Mouse (Mus musculus) Patski (cell line): ENCODE data around the gene Kdm1a. TPM values are rescaled to one million over a fixed set of nuclear protein-coding genes. Genes with fewer than 3 reads are reported as not detected.

Experiments used
- ATAC-seq: fragments of 100-300 bp; one replicate; pipeline ENCODE4 v1.8.0; 2021
- CTCF ChIA-PET: fragments of 350-600 bp; sonication (Branson Sonifier 250); formaldehyde crosslinking; loops from one replicate; lab custom pipeline; 2022; ENCODE audit warnings: inconsistent platforms; lab: Charles Lee
- POLR2A ChIA-PET: fragments of 350-600 bp; sonication (Branson Sonifier 250); formaldehyde crosslinking; loops from one replicate; lab custom pipeline; 2022; ENCODE audit warnings: antibody characterized with exemption, inconsistent platforms; lab: Charles Lee
- DNase-seq: peaks from one replicate; pipeline ENCODE4 v3.0.0-alpha.2; 2011; ENCODE audit warnings: low read depth, low spot score
- H3K27me3 ChIP-seq: fragments of 371-371 bp; one replicate; pipeline ENCODE4 v1.5.1; 2021
- CTCF ChIP-seq: fragments of 100-300 bp; IDR thresholded peaks from one replicate; pipeline ENCODE4 v1.5.1; 2021
- in situ Hi-C: fragments of 300-500 bp; cut with MboI; formaldehyde crosslinking; loops from 3 replicates; pipeline ENCODE4 v1.11.1; 2018; ENCODE audit warnings: low pct_unique_long_range_greater_than_20kb, mixed read lengths
- polyA plus RNA-seq: library from polyadenylated mRNA; unstranded; gene quantifications from one replicate; pipeline ENCODE4 v1.2.3, GENCODE M21; 2021

Kdm1a gene
- polyA plus RNA-seq, 1 experiment from 2014 or later: 66.9 TPM

GRCm38 (mm10) chr4:136602018-136602554, 437 bp downstream of the Kdm1a start:
- ChIA-PET POLR2A (no interaction called here), CTCF (no interaction called here)
- no peaks in the 10 kb centered on the region for H3K27me3 ChIP-seq
- TF ChIP-seq CTCF: no peak
- no peak for DNase-seq
- in situ Hi-C loops: no loop called here
- ATAC-seq: peak; percentile 29

GRCm38 (mm10) chr4:136601476-136601875, 1.0 kb downstream of the Kdm1a start:
- in situ Hi-C loops: no loop called here
- ATAC-seq (no peak), DNase-seq (no peak)
- ChIA-PET POLR2A (no interaction called here), CTCF (no interaction called here)
- H3K27me3 ChIP-seq: no peaks in the 10 kb centered on the region
- TF ChIP-seq CTCF: no peak

GRCm38 (mm10) chr4:136600536-136600935, 2.0 kb downstream of the Kdm1a start:
- ATAC-seq (no peak), DNase-seq (no peak)
- in situ Hi-C loops: no loop called here
- POLR2A ChIA-PET: no interaction called here
- no peak for TF ChIP-seq CTCF
- CTCF ChIA-PET: no interaction called here
- H3K27me3 ChIP-seq: no peaks in the 10 kb centered on the region

- CTCF ChIA-PET: no interaction called here
- H3K27me3 ChIP-seq: no peaks in the 10 kb centered on the region
- POLR2A ChIA-PET: no interaction called here
- DNase-seq (no peak), ATAC-seq (no peak)
- in situ Hi-C loops: no loop called here
- peak; percentile 32 for TF ChIP-seq CTCF
Observed at GRCm38 (mm10) chr4:136599869-136600268, 2.7 kb downstream of the Kdm1a start.

GRCm38 (mm10) chr4:136598268-136598876, 4.2 kb downstream of the Kdm1a start:
- no peaks in the 10 kb centered on the region for H3K27me3 ChIP-seq
- in situ Hi-C loops: no loop called here
- CTCF ChIA-PET: no interaction called here
- no peak for TF ChIP-seq CTCF
- ATAC-seq (no peak), DNase-seq (peak; percentile 42)
- POLR2A ChIA-PET: interaction anchor here (0.6 to 0.7 kb wide), 3 partner anchors 141 to 216 kb away, joined by 3 to 4 read pairs (median 3); no protein-coding TSS in a partner anchor

- ChIA-PET CTCF (no interaction called here), POLR2A (interaction anchor here (0.6 kb wide), 1 partner anchor 173 kb away, joined by 3 read pairs; no protein-coding TSS in a partner anchor)
- no peak for DNase-seq
- no peaks in the 10 kb centered on the region for H3K27me3 ChIP-seq
- in situ Hi-C loops: no loop called here
- TF ChIP-seq CTCF: no peak
- ATAC-seq: no peak
Observed at GRCm38 (mm10) chr4:136595221-136595620, 7.3 kb downstream of the Kdm1a start.

- no peak for TF ChIP-seq CTCF
Observed at GRCm38 (mm10) chr4:136594006-136594405, 8.5 kb downstream of the Kdm1a start.

GRCm38 (mm10) chr4:136592111-136592510, 10.4 kb downstream of the Kdm1a start:
- ChIA-PET POLR2A (no interaction called here), CTCF (no interaction called here)
- TF ChIP-seq CTCF: no peak
- in situ Hi-C loops: no loop called here
- H3K27me3 ChIP-seq: no peaks in the 10 kb centered on the region
- no peak for DNase-seq
- no peak for ATAC-seq

More at GRCm38 (mm10) chr4:136594006-136594405, 8.5 kb downstream of the Kdm1a start:
- no peaks in the 10 kb centered on the region for H3K27me3 ChIP-seq
- DNase-seq: no peak
- ChIA-PET POLR2A (no interaction called here), CTCF (interaction anchor here (0.7 to 1.2 kb wide), 3 partner anchors 16 to 46 kb away, joined by 3 to 4 read pairs (median 4); no protein-coding TSS in a partner anchor)
- in situ Hi-C loops: no loop called here
- no peak for ATAC-seq

- ChIA-PET CTCF (no interaction called here), POLR2A (no interaction called here)
- no peak for DNase-seq
Observed at GRCm38 (mm10) chr4:136588003-136588402, 14.5 kb downstream of the Kdm1a start.

GRCm38 (mm10) chr4:136587221-136587827, 15.2 kb downstream of the Kdm1a start:
- DNase-seq (no peak), ATAC-seq (no peak)
- POLR2A ChIA-PET: no interaction called here
- no peaks in the 10 kb centered on the region for H3K27me3 ChIP-seq
- in situ Hi-C loops: no loop called here
- CTCF ChIA-PET: no interaction called here
- no peak for TF ChIP-seq CTCF

More at GRCm38 (mm10) chr4:136588003-136588402, 14.5 kb downstream of the Kdm1a start:
- ATAC-seq: no peak
- in situ Hi-C loops: no loop called here
- TF ChIP-seq CTCF: no peak
- H3K27me3 ChIP-seq: no peaks in the 10 kb centered on the region

- ATAC-seq: no peak
- CTCF ChIA-PET: no interaction called here
- no peaks in the 10 kb centered on the region for H3K27me3 ChIP-seq
- POLR2A ChIA-PET: no interaction called here
- in situ Hi-C loops: no loop called here
- no peak for TF ChIP-seq CTCF
- DNase-seq: no peak
Observed at GRCm38 (mm10) chr4:136581885-136582284, 20.6 kb downstream of the Kdm1a start.
